Mouse (Mus musculus) hindbrain, postnatal 0 days (tissue): ENCODE results near the gene Cmss1. TPM values are rescaled to one million over a fixed set of nuclear protein-coding genes. Genes with fewer than 3 reads are reported as not detected.

Source experiments
- ATAC-seq: fragments of 200-750 bp; cut with Nextera tagmentation; 2 replicates; pipeline ENCODE4 v1.8.0; 2017; ENCODE audit warnings: mild to moderate bottlenecking, moderate TSS enrichment, moderate library complexity
- DNase-seq: peaks from one replicate; pipeline ENCODE4 v3.0.0-alpha.2; 2015; ENCODE audit warnings: low spot score
- H3K27ac ChIP-seq: fragments of 300-500 bp; sonication (generic); 2 replicates; pipeline ENCODE4 v1.5.1; 2014; ENCODE audit warnings: mild to moderate bottlenecking
- H3K27me3 ChIP-seq: fragments of 300-500 bp; sonication (generic); 2 replicates; pipeline ENCODE4 v1.6.1; 2014; ENCODE audit warnings: low read length, mixed read lengths; ENCODE audit not compliant: insufficient read depth
- H3K36me3 ChIP-seq: fragments of 300-500 bp; sonication (generic); 2 replicates; pipeline ENCODE4 v1.6.1; 2014; ENCODE audit warnings: low read length, mixed read lengths; ENCODE audit not compliant: insufficient read depth
- H3K4me1 ChIP-seq: fragments of 300-500 bp; sonication (generic); 2 replicates; pipeline ENCODE4 v1.6.1; 2014; ENCODE audit warnings: antibody characterized with exemption, low read length, mixed read lengths; ENCODE audit not compliant: insufficient read depth
- H3K4me2 ChIP-seq: fragments of 300-500 bp; sonication (generic); 2 replicates; pipeline ENCODE4 v1.6.1; 2014; ENCODE audit warnings: low read depth, mild to moderate bottlenecking, low read length, moderate library complexity, mixed read lengths
- H3K4me3 ChIP-seq: fragments of 300-500 bp; sonication (generic); 2 replicates; pipeline ENCODE4 v1.5.1; 2014; ENCODE audit warnings: low read length
- H3K9ac ChIP-seq: fragments of 300-500 bp; sonication (generic); replicated peaks from 2 replicates; pipeline ENCODE4 v1.6.1; 2014; ENCODE audit warnings: mild to moderate bottlenecking, low read length, moderate library complexity, mixed read lengths
- H3K9me3 ChIP-seq: fragments of 300-500 bp; sonication (generic); 2 replicates; pipeline ENCODE4 v1.6.1; 2016; ENCODE audit warnings: low read length, mixed read lengths
- CTCF ChIP-seq: IDR thresholded peaks from 2 replicates; pipeline ENCODE4 v1.5.1; 2016; ENCODE audit warnings: antibody characterized with exemption, control low read depth, low read depth
- WGBS: fragments of 180-500 bp; shearing (Covaris S2); extraction: QIAGEN DNeasy Blood & Tissue Kit; methylation state at CpG from one replicate; pipeline ENCODE4 v1.1.7; 2014; 5-methylcytosine and 5-hydroxymethylcytosine counted together
- polyA plus RNA-seq: library from polyadenylated mRNA; unstranded; fragments of >200 nt; fragmentation: Nextera tagmentation; extraction: Ambion mirVana; gene quantifications from 2 replicates; pipeline ENCODE4 v1.2.1, GENCODE M21; 2015
- total RNA-seq: library from RNA; depleted of rRNA; stranded (reverse); fragments of >200 nt; gene quantifications from 2 replicates; pipeline ENCODE4 v1.2.3, GENCODE M21; 2014

Gene Cmss1
- total and polyA plus RNA-seq, 2 experiments from 2014 or later = 8.6 to 42.5 TPM

DNA sequence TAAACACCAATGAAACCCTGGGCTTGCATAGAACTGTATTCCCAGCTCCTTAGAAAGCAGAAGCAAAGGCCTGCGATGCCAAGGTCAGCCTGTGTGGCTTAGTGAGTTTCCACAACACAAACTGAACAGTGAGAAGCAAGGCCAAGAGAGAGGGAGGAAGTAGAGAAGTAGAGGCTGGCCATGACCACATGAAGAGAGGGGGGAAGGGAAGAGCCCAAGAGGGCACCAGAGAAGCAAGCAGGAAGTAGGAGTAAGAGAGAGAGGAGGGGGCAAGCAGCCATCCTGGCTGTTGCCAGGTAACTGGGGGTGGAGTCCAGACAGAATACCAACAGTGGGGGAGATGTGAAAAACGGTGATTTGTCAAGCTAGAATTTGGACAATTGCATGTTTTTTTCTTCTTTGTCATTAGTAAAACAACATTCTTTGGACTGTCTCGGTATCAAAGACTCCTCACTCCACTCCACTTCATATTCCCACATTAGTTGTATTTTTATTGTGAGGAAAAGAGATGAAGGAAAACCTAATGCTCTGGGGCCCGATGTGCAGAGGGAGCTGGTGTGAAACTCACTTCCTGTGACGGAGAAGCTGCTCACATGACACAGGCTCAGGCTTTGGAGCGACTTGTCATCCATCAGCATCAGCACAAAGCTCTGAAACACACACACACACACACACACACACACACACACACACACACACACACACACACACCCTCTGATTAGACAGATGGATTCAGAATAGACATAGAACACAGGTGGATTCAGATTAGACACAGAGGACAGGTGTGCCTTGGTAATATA is 183.5 kb downstream of the Cmss1 start:
- Histone ChIP-seq H3K4me2 (no peak overlapping the region), H3K9me3 (no peaks in the 10 kb centered on the region), H3K9ac (no peak overlapping the region), H3K36me3 (no peaks in the 10 kb centered on the region), H3K4me3 (no peak overlapping the region), H3K4me1 (no peaks in the 10 kb centered on the region), H3K27me3 (no peaks in the 10 kb centered on the region), H3K27ac (no peak overlapping the region)
- DNase-seq = no peak
- 55% methylated on average over 6 of the region's 6 CpGs for WGBS
- TF ChIP-seq CTCF = no peak
- ATAC-seq = no peak

DNA sequence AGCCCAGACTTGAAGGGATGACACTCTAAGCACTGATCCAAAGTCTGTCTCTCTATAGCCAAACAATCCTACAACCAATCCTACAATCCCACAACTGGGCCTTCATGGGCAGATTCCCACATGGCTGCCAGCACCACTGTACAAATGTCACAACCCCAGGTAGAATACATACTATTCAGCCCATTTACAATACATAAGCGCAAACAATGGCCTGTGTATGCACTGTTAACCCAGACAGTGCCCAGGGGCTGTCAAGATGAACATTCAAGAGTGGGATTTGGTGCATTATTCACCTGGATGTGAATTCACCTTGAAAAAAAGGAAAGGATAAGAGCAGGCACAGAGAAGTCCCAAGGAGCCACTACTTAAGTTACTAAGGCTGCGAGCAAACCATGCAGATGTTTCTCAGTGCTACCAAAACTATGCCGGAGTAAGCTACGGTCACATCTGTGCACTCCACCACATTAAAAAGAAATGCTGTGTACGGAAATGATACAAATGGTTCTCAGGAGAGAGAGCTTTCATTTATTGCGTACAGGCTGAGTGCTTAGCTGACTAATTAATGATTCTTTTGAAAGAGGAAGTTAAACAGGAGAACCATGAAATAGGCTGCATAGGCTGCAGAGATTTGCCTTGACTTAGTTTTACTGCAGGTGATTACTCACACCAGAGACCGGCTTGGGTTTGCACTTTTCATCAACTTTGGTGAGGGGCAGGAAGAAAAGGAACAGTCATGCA is 184.8 kb downstream of the Cmss1 start:
- DNase-seq (no peak), ATAC-seq (0 out of 2 replicates have a peak, but pooled peaks have one; percentile 13)
- no peaks in the 10 kb centered on the region for H3K27me3 ChIP-seq
- H3K4me2 ChIP-seq = no peak overlapping the region
- no peak for TF ChIP-seq CTCF
- no peak overlapping the region; the same call in 1 of the 2 replicates for H3K27ac ChIP-seq
- H3K9ac ChIP-seq = no peak overlapping the region
- no peaks in the 10 kb centered on the region for H3K9me3 ChIP-seq
- WGBS = 76% methylated on average over 7 of the region's 7 CpGs
- no peaks in the 10 kb centered on the region for H3K36me3 ChIP-seq
- H3K4me1 ChIP-seq = no peaks in the 10 kb centered on the region
- no peak overlapping the region for H3K4me3 ChIP-seq

DNA sequence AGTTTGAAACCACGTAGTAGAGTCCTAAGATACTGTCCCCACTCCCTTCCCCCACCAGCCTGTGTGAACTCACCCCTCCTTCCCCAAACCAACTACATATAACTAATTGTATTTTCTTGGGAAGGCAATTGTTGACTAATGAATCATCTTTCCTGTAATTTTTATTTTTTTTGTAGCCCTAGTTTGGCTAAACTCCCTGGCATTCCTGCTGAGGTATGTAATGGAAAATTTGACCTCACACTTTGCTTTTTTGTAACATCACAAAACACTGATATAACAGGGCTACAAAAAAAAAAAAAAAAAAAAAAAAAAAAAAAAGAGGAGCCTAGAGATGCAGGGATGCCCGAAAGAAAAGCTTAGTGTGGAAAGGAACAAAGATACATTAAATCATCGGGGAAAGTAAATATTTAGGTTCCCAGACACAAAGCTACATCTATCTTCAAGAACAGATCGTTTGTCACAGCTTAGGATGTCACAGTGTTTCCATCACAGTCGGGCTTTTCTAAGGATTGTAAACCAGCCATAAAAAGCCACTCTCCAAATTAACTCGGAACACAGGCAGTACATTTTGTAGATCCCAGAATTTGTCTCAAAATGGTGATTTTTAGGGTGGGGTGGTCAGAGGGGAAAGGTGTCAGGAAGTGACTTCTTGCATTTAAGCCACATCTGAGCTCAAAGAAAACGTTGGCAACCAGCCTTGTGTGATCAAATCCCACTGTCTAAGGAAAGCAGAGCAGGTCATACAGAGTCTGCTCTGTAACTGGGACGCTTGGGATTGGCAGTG is 185.7 kb downstream of the Cmss1 start:
- no peaks in the 10 kb centered on the region for H3K27me3 ChIP-seq
- H3K9ac ChIP-seq = no peak overlapping the region
- H3K27ac ChIP-seq = no peak overlapping the region
- H3K4me1 ChIP-seq = no peaks in the 10 kb centered on the region
- no peak overlapping the region for H3K4me3 ChIP-seq
- no peak overlapping the region for H3K4me2 ChIP-seq
- ATAC-seq (no peak), DNase-seq (no peak)
- H3K36me3 ChIP-seq = no peaks in the 10 kb centered on the region
- TF ChIP-seq CTCF = no peak
- H3K9me3 ChIP-seq = no peaks in the 10 kb centered on the region
- 50% methylated on average over 8 of the region's 8 CpGs for WGBS

DNA sequence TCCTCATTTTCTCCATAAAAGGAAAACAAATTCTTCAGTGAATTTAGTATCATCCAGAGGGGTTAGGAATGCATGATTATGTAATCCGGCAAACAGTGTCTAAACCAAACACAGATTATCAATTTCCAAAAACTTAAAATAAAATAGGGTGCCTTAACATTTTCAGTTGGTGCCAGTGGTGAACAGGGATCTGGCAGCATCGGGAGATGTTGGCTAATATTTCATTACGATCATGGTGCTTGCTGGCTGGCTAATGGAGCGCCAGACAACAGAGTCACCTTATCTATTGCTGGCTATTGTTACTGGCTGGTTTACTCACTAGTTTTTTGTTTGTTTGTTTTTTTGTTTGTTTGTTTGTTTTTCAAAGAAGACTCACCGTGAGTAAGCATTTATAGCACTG is 186.8 kb downstream of the Cmss1 start:
- Histone ChIP-seq H3K9me3 (no peaks in the 10 kb centered on the region), H3K9ac (no peak overlapping the region), H3K27me3 (no peaks in the 10 kb centered on the region), H3K36me3 (no peaks in the 10 kb centered on the region), H3K4me2 (no peak overlapping the region), H3K4me1 (no peaks in the 10 kb centered on the region), H3K4me3 (no peak overlapping the region), H3K27ac (no peak overlapping the region)
- WGBS = 92% methylated on average over 5 of the region's 5 CpGs
- ATAC-seq (no peak), DNase-seq (no peak)
- TF ChIP-seq CTCF = no peak

DNA sequence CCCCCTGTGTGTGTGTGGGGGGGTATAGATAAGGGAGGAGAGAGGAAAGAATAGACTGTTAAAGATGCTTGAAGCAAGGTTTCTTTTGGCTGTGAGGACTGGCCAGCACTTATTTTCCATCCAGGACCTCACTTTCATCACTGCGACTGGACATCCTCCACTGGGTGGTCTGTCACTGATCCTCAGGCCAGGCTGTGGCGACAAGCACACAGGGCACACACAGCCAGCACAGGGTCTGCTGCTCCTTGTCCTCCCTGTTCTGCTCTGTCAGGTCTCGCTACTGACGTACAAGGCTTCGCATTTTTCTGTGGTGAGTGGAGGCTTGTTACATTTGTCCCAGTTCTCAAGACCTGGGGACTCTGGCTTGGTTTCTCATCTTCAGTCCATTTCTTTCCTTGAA is 187.3 kb downstream of the Cmss1 start:
- Histone ChIP-seq H3K4me3 (no peak overlapping the region), H3K4me1 (no peaks in the 10 kb centered on the region), H3K9me3 (no peaks in the 10 kb centered on the region), H3K27me3 (no peaks in the 10 kb centered on the region), H3K9ac (no peak overlapping the region), H3K4me2 (no peak overlapping the region), H3K36me3 (no peaks in the 10 kb centered on the region), H3K27ac (no peak overlapping the region)
- no peak for DNase-seq
- 73% methylated on average over 5 of the region's 5 CpGs for WGBS
- no peak for TF ChIP-seq CTCF
- ATAC-seq = no peak

DNA sequence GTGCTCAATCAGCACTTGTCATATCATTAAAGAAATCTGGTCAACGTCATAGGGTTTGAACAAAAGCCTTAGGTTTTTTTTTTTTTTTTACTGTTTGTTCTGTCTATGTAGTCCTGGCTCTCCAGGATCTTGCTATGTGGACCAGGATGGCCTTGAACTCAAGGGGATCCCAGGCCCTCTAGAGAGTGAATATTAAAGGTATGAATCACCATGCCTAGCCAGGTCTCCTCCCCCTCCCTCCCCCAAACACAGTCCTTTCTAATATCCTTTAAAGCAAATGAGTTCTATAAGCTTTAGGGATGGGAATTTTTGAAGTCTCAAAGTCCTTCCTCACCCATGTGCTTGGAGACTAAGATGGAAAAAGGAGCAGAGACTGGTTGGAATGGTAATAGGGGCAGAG is 188.7 kb downstream of the Cmss1 start:
- DNase-seq (no peak), ATAC-seq (no peak)
- H3K4me2 ChIP-seq = no peak overlapping the region
- H3K36me3 ChIP-seq = no peaks in the 10 kb centered on the region
- no peaks in the 10 kb centered on the region for H3K4me1 ChIP-seq
- 80% methylated on average over 1 of the region's 1 CpGs for WGBS
- H3K27ac ChIP-seq = no peak overlapping the region
- no peaks in the 10 kb centered on the region for H3K27me3 ChIP-seq
- no peak overlapping the region for H3K4me3 ChIP-seq
- H3K9ac ChIP-seq = no peak overlapping the region
- TF ChIP-seq CTCF = no peak
- no peaks in the 10 kb centered on the region for H3K9me3 ChIP-seq
